Comparison of ENCODE assay signal across 8 mouse cellular contexts in genomic region chr6:88639921-88640320, GRCm38 (mm10). TPM values are rescaled to one million over a fixed set of nuclear protein-coding genes. Genes with fewer than 3 reads are reported as not detected.
DNase-seq lines count a peak whose midpoint lies in the region; ATAC-seq and TF ChIP-seq lines count a peak whose summit lies in the region.
"Had no signal": no experiment of that assay in that cellular context is flagged by ENCODE, and none has a peak within 500 bp of the region (broad histone marks: within the 10 kb centered on the region; RNA-seq: fewer than 3 reads in every experiment).

No protein-coding gene starts in this region.

- H3K36me3 ChIP-seq in midbrain, postnatal 0 days (ENCODE audit: insufficient read depth, low read length), result no peaks in the 10 kb centered on the region

- H3K4me3 ChIP-seq in midbrain, postnatal 0 days (ENCODE audit: low read depth, low read length), result no peak overlapping the region

- DNase-seq in ZHBTc4 (ENCODE audit: low read depth, low spot score), result peak; percentile 29
- peak; percentile 44 for DNase-seq in embryo, embryonic 10.5 days (ENCODE audit: low spot score)
- peak; percentile 18 to 35 for DNase-seq in heart, postnatal 10 days
- DNase-seq in layer of hippocampus, postnatal 36 days, result peak; percentile 40 to 49
- peak; percentile 82 for DNase-seq in midbrain, postnatal 0 days (ENCODE audit: low spot score)
- DNase-seq in gastrocnemius, postnatal 36 days, result no peak

- peak overlapping the region; percentile 32; the same call in 1 of the 2 replicates for H3K27ac ChIP-seq in midbrain, postnatal 0 days (ENCODE audit: low read depth, low read length)
- H3K27ac ChIP-seq: macrophage had no signal

- H3K9ac ChIP-seq in midbrain, postnatal 0 days (replicated peaks; ENCODE audit: low read length, poor library complexity, severe bottlenecking), result 0 out of 2 replicates have a peak overlapping the region, but pooled peaks have one; percentile 25

- H3K4me1 ChIP-seq in midbrain, postnatal 0 days (ENCODE audit: insufficient read depth, low read length), result peaks cover 4% of the 10 kb centered on the region; the same call in 1 of the 2 replicates

- 2% methylated on average over 9 of the region's 9 CpGs for WGBS in midbrain, postnatal 0 days

- peak; percentile 59 for TF ChIP-seq CTCF in midbrain, postnatal 0 days (IDR thresholded peaks at IDR 0.05)

- H3K27me3 ChIP-seq in midbrain, postnatal 0 days (ENCODE audit: insufficient read depth, low read length), result no peaks in the 10 kb centered on the region

- ATAC-seq in midbrain, postnatal 0 days (ENCODE audit: low FRiP score), result 0 out of 2 replicates have a peak, but pooled peaks have one; percentile 34
- ATAC-seq in erythroid progenitor cell, adult 5-6 weeks (replicated peaks; ENCODE audit: low FRiP score, poor library complexity, severe bottlenecking), result no peak

- H3K4me2 ChIP-seq in midbrain, postnatal 0 days (ENCODE audit: low read depth, low read length, poor library complexity, severe bottlenecking), result peak overlapping the region; percentile 35

- no peaks in the 10 kb centered on the region for H3K9me3 ChIP-seq in midbrain, postnatal 0 days (ENCODE audit: low read length)

- intact Hi-C loops in heart, postnatal 10 days (cut with DNase I), result loop anchor here (2.0 to 5.0 kb wide), 2 partner anchors 77 to 187 kb away; no protein-coding TSS in a partner anchor
- intact Hi-C loops in gastrocnemius, postnatal 36 days (cut with DNase I), result no loop called here

RNA-seq across cellular contexts. Expression of gene Kbtbd12, which starts 2.2 kb away (rescaled TPM):
- total RNA-seq in heart, postnatal 10 days (2021), result 10 to 100 TPM; 23.6 to 28.8 TPM
- total RNA-seq in layer of hippocampus, postnatal 36 days (2021), result under 1 TPM; 0.30 to 0.33 TPM
- 0.16 and 0.38 TPM in 2 replicates for total RNA-seq in midbrain, postnatal 0 days (2014; rRNA removed)
- 0.25 TPM in 1 of 2 replicates, not detected in the other for polyA plus RNA-seq in midbrain, postnatal 0 days (2015; fragmentation: Nextera tagmentation; extraction: Ambion mirVana)
- total RNA-seq in erythroid progenitor cell, adult 5-6 weeks (2015; ENCODE audit: low replicate concordance), result 5.4 and 10.1 TPM in 2 replicates
- total RNA-seq in erythroid progenitor cell, adult 5-6 weeks (2017; ENCODE audit: low replicate concordance), result 17.2 and 31.3 TPM in 2 replicates
- total RNA-seq in gastrocnemius, postnatal 36 days (2021), result 10 to 100 TPM; 72.8 to 73.4 TPM

Comparison
In these comparisons a context has a peak if more than half of its experiments do, and no peak if none do; other contexts are left out.
1. DNase-seq: peak in ZHBTc4 (single experiment), embryo, embryonic 10.5 days (single experiment), heart, postnatal 10 days (2 of 2), layer of hippocampus, postnatal 36 days (2 of 2) and midbrain, postnatal 0 days (single experiment); none in gastrocnemius, postnatal 36 days (0 of 2).